Mouse (Mus musculus) liver (tissue): Measurements from ENCODE around the gene Oog3.

ENCODE experiments used
- DNase-seq: peaks from one replicate; pipeline ENCODE4 v3.0.0-alpha.2; 2020; ENCODE audit warnings: mixed read lengths

Gene Oog3

GRCm38 (mm10) chr4:144162563-144162962 is at the start of gene Oog3:
TSS of gene Oog3 (minus strand) at chr4:144162663.
- DNase-seq = no peak

GRCm38 (mm10) chr4:144190419-144190818 is 28.0 kb upstream of the Oog3 start, which contains the start of gene Oog2:
TSS of gene Oog2 (plus strand) at chr4:144190719.
- DNase-seq = no peak
